Mouse (Mus musculus): ENCODE measurements around the gene Tcp11l1.

DNA sequence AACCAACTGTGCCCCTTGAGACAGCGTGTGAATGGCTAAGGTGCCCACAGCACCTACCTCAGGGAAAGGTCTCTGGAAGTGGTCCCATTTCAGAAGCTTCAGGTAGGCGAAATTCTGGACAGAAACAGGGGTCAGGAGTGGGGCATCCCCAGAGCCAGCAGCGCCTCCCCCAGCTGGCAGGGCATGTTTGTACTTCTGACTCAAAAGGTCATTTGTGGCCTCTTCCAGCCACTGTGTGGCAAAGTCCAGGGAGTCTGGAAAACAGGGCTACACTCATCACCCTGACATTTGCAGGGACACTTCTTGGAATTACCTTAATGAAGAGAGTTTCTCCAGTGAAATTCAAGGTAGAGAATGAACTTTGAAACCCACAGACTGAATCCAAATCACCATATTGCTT, 23.6 kb downstream of the Tcp11l1 start:
- no peak for TF ChIP-seq FLI1 (IDR thresholded peaks at IDR 0.05; ENCODE audit: low read length)
- no peak for TF ChIP-seq GATA1 (IDR thresholded peaks at IDR 0.05; ENCODE audit: borderline replicate concordance, low read length)

Data from megakaryocyte, embryonic 14.5 days (primary cell).